Mouse (Mus musculus) hindbrain, embryonic 16.5 days (tissue): ENCODE measurements around the gene Cntnap5c. TPM values are rescaled to one million over a fixed set of nuclear protein-coding genes. Genes with fewer than 3 reads are reported as not detected.

Experiments
- ATAC-seq: fragments of 200-750 bp; cut with Nextera tagmentation; 2 replicates; pipeline ENCODE4 v1.8.0; 2017; ENCODE audit warnings: moderate TSS enrichment, moderate library complexity
- H3K27ac ChIP-seq: fragments of 300-500 bp; sonication (generic); 2 replicates; pipeline ENCODE4 v1.5.1; 2014; ENCODE audit warnings: low read depth, mild to moderate bottlenecking, control low read depth, low read length, moderate library complexity
- H3K27me3 ChIP-seq: fragments of 300-500 bp; sonication (generic); replicated peaks from 2 replicates; pipeline ENCODE4 v1.6.1; 2014; ENCODE audit warnings: low read length; ENCODE audit not compliant: control insufficient read depth, insufficient read depth
- H3K36me3 ChIP-seq: fragments of 300-500 bp; sonication (generic); 2 replicates; pipeline ENCODE4 v1.6.1; 2014; ENCODE audit warnings: mild to moderate bottlenecking, low read length, moderate library complexity, mixed read lengths; ENCODE audit not compliant: control insufficient read depth, insufficient read depth
- H3K4me1 ChIP-seq: fragments of 300-500 bp; sonication (generic); 2 replicates; pipeline ENCODE4 v1.6.1; 2014; ENCODE audit warnings: low read depth, low read length; ENCODE audit not compliant: control insufficient read depth, insufficient read depth
- H3K4me2 ChIP-seq: fragments of 300-500 bp; sonication (generic); 2 replicates; pipeline ENCODE4 v1.6.1; 2014; ENCODE audit warnings: mild to moderate bottlenecking, low read length, control low read depth, moderate library complexity
- H3K4me3 ChIP-seq: fragments of 300-500 bp; sonication (generic); 2 replicates; pipeline ENCODE4 v1.5.1; 2014; ENCODE audit warnings: mild to moderate bottlenecking, low read length, control low read depth, moderate library complexity
- H3K9ac ChIP-seq: fragments of 300-500 bp; sonication (generic); 2 replicates; pipeline ENCODE4 v1.6.1; 2014; ENCODE audit warnings: low read depth, mild to moderate bottlenecking, control low read depth, low read length, moderate library complexity
- H3K9me3 ChIP-seq: fragments of 300-500 bp; sonication (generic); 2 replicates; pipeline ENCODE4 v1.6.1; 2014; ENCODE audit warnings: mild to moderate bottlenecking, low read length, moderate library complexity; ENCODE audit not compliant: control insufficient read depth
- WGBS: fragments of 180-500 bp; shearing (Covaris S2); extraction: QIAGEN DNeasy Blood & Tissue Kit; methylation state at CpG from one replicate; pipeline ENCODE4 v1.1.7; 2014; 5-methylcytosine and 5-hydroxymethylcytosine counted together
- polyA plus RNA-seq: library from polyadenylated mRNA; unstranded; fragments of >200 nt; fragmentation: Nextera tagmentation; extraction: Ambion mirVana; gene quantifications from 2 replicates; pipeline ENCODE4 v1.2.1, GENCODE M21; 2015

Cntnap5c gene
- polyA plus RNA-seq, 1 experiment from 2014 or later: 5.7 TPM

- no peak overlapping the region for H3K9ac ChIP-seq
- no peak overlapping the region for H3K4me2 ChIP-seq
- WGBS: 21% methylated on average over 1 of the region's 1 CpGs
- H3K9me3 ChIP-seq: no peaks in the 10 kb centered on the region
- no peak overlapping the region for H3K27ac ChIP-seq
- H3K4me1 ChIP-seq: no peaks in the 10 kb centered on the region
- no peaks in the 10 kb centered on the region for H3K36me3 ChIP-seq
- no peak for ATAC-seq
- no peak overlapping the region for H3K4me3 ChIP-seq
- H3K27me3 ChIP-seq: no peaks in the 10 kb centered on the region
Observed at GRCm38 (mm10) chr17:57996461-57996860, 227.1 kb downstream of the Cntnap5c start.

- no peak for ATAC-seq
- H3K27ac ChIP-seq: no peak overlapping the region
- no peaks in the 10 kb centered on the region for H3K9me3 ChIP-seq
- H3K9ac ChIP-seq: no peak overlapping the region
- H3K4me3 ChIP-seq: no peak overlapping the region
- no peaks in the 10 kb centered on the region for H3K27me3 ChIP-seq
- H3K4me1 ChIP-seq: no peaks in the 10 kb centered on the region
- H3K4me2 ChIP-seq: no peak overlapping the region
- WGBS: 93% methylated on average over 2 of the region's 2 CpGs
- no peaks in the 10 kb centered on the region for H3K36me3 ChIP-seq
Observed at GRCm38 (mm10) chr17:57999080-57999479, 229.7 kb downstream of the Cntnap5c start.

GRCm38 (mm10) chr17:58002845-58003244 lies 233.5 kb downstream of the Cntnap5c start:
- Histone ChIP-seq H3K36me3 (no peaks in the 10 kb centered on the region), H3K27ac (no peak overlapping the region), H3K9ac (no peak overlapping the region), H3K4me1 (no peaks in the 10 kb centered on the region), H3K4me3 (no peak overlapping the region), H3K27me3 (no peaks in the 10 kb centered on the region), H3K9me3 (no peaks in the 10 kb centered on the region), H3K4me2 (no peak overlapping the region)
- no peak for ATAC-seq
- 82% methylated on average over 5 of the region's 5 CpGs for WGBS

- ATAC-seq: no peak
- H3K9ac ChIP-seq: no peak overlapping the region
- WGBS: 45% methylated on average over 1 of the region's 1 CpGs
Observed at GRCm38 (mm10) chr17:58003322-58003721, 234.0 kb downstream of the Cntnap5c start.

GRCm38 (mm10) chr17:58004491-58004890 lies 235.1 kb downstream of the Cntnap5c start:
- Histone ChIP-seq H3K27me3 (no peaks in the 10 kb centered on the region), H3K9me3 (no peaks in the 10 kb centered on the region), H3K9ac (no peak overlapping the region), H3K4me1 (no peaks in the 10 kb centered on the region), H3K4me2 (no peak overlapping the region), H3K27ac (no peak overlapping the region), H3K4me3 (no peak overlapping the region), H3K36me3 (no peaks in the 10 kb centered on the region)
- 93% methylated on average over 2 of the region's 2 CpGs for WGBS
- no peak for ATAC-seq

More at GRCm38 (mm10) chr17:58003322-58003721, 234.0 kb downstream of the Cntnap5c start:
- Histone ChIP-seq H3K36me3 (no peaks in the 10 kb centered on the region), H3K27ac (no peak overlapping the region), H3K9me3 (no peaks in the 10 kb centered on the region), H3K27me3 (no peaks in the 10 kb centered on the region), H3K4me3 (no peak overlapping the region), H3K4me2 (no peak overlapping the region), H3K4me1 (no peaks in the 10 kb centered on the region)

GRCm38 (mm10) chr17:58041178-58041577 lies 271.8 kb downstream of the Cntnap5c start:
- Histone ChIP-seq H3K9ac (no peak overlapping the region), H3K4me3 (no peak overlapping the region), H3K4me1 (no peaks in the 10 kb centered on the region), H3K27me3 (no peaks in the 10 kb centered on the region), H3K36me3 (no peaks in the 10 kb centered on the region), H3K27ac (no peak overlapping the region), H3K9me3 (no peaks in the 10 kb centered on the region), H3K4me2 (no peak overlapping the region)
- no peak for ATAC-seq
- 79% methylated on average over 2 of the region's 2 CpGs for WGBS

GRCm38 (mm10) chr17:58045149-58045548 lies 275.8 kb downstream of the Cntnap5c start:
- H3K36me3 ChIP-seq: no peaks in the 10 kb centered on the region
- H3K9ac ChIP-seq: no peak overlapping the region
- no peaks in the 10 kb centered on the region for H3K9me3 ChIP-seq
- no peak overlapping the region for H3K27ac ChIP-seq
- H3K4me1 ChIP-seq: no peaks in the 10 kb centered on the region
- no peak overlapping the region for H3K4me2 ChIP-seq
- ATAC-seq: no peak
- H3K27me3 ChIP-seq: no peaks in the 10 kb centered on the region
- H3K4me3 ChIP-seq: no peak overlapping the region

- ATAC-seq: no peak
- H3K4me1 ChIP-seq: no peaks in the 10 kb centered on the region
- no peak overlapping the region for H3K4me2 ChIP-seq
- 90% methylated on average over 7 of the region's 7 CpGs for WGBS
- no peaks in the 10 kb centered on the region for H3K27me3 ChIP-seq
- no peaks in the 10 kb centered on the region for H3K36me3 ChIP-seq
- no peak overlapping the region for H3K4me3 ChIP-seq
- no peak overlapping the region for H3K27ac ChIP-seq
- no peak overlapping the region for H3K9ac ChIP-seq
- no peaks in the 10 kb centered on the region for H3K9me3 ChIP-seq
Observed at GRCm38 (mm10) chr17:58069912-58070311, 300.5 kb downstream of the Cntnap5c start.

- 89% methylated on average over 1 of the region's 1 CpGs for WGBS
- Histone ChIP-seq H3K27me3 (no peaks in the 10 kb centered on the region), H3K27ac (no peak overlapping the region), H3K9ac (no peak overlapping the region), H3K4me1 (no peaks in the 10 kb centered on the region), H3K4me2 (no peak overlapping the region), H3K4me3 (no peak overlapping the region), H3K9me3 (no peaks in the 10 kb centered on the region), H3K36me3 (no peaks in the 10 kb centered on the region)
- ATAC-seq: no peak
Observed at GRCm38 (mm10) chr17:58082676-58083075, 313.3 kb downstream of the Cntnap5c start.

GRCm38 (mm10) chr17:58104505-58104904 lies 335.1 kb downstream of the Cntnap5c start:
- Histone ChIP-seq H3K4me1 (no peaks in the 10 kb centered on the region), H3K27me3 (no peaks in the 10 kb centered on the region), H3K9ac (no peak overlapping the region), H3K27ac (no peak overlapping the region), H3K4me3 (no peak overlapping the region), H3K36me3 (no peaks in the 10 kb centered on the region), H3K4me2 (no peak overlapping the region), H3K9me3 (no peaks in the 10 kb centered on the region)
- no peak for ATAC-seq
- WGBS: 58% methylated on average over 2 of the region's 2 CpGs
